Mouse (Mus musculus) spleen, postnatal 36 days (tissue): ENCODE data around the gene S1pr5.
"Not testable (repeated sequence)": the region's sequence is repeated elsewhere in the genome, so short reads cannot be mapped to it uniquely, and the experiment has no call there.

Source experiments
- DNase-seq, 2 experiments: peaks; one replicate each; pipeline ENCODE4 v3.0.0; 2022; ENCODE audit warnings: low spot score in 2 of 2, mixed read lengths in 1 of 2

Gene S1pr5

GRCm38 (mm10) chr9:21238004-21238732, 10.1 kb downstream of the S1pr5 start:
- DNase-seq: peak in 1 of 2 experiments; percentile 27

DNA sequence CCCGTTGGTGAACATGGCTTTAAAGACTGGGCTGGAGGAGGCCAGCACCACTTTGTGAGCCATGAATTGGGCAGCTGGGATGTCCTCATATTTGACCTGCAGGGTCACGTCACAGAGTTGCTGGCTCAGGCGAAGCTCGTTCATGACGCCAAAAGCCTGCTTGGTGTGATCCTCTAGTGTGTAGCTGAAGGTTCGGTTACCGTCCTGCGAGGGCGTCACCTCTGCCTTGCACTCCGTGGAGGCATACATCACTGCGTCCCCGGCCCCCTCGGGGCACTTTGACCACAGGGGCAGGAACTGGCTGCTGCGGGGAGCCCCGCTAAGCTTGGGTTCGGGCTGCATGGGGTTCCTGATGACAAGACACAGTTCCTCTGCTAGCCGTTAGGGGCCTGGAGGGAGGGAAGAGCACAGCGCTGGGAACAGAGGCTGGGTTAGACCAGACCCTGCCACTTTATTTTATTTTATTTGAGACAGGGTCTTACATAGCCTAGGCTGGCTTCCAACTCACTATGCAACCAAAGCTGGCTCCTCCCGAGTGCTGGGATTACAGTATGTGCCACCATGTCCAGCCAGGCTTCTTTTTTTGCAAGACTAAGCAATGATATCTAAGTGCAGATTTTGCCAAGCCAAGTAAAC, 10.8 kb downstream of the S1pr5 start:
- peak; percentile 78 to 79 for DNase-seq

GRCm38 (mm10) chr9:21236991-21237367, 11.3 kb downstream of the S1pr5 start:
- peak in 1 of 2 experiments; percentile 35 for DNase-seq

DNA sequence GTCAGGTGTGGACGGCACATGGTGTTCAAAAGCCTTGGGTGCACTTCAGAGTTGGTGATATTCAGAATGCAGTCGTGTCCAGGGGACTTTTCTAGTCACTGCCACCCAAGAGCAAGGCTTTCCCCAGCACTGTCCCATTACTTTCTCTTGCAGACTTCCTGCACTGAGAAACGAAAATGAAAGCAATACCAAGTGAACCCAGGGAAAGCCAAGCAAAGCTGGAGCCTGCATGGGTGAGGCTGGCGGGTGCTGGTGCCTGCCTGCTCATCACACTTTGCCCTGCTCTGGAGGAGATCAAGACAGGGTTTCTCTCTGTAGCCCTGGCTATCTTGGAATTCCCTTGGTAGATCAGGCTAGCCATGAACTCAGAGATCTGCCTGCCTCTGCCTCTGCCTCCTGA, 12.9 kb downstream of the S1pr5 start:
- peak; percentile 50 to 51 for DNase-seq

- no peak for DNase-seq
These were observed 14.4 kb downstream of the S1pr5 start for GRCm38 (mm10) chr9:21233805-21234204.

- no peak for DNase-seq
These were observed 14.9 kb downstream of the S1pr5 start for GRCm38 (mm10) chr9:21233366-21233765.

DNA sequence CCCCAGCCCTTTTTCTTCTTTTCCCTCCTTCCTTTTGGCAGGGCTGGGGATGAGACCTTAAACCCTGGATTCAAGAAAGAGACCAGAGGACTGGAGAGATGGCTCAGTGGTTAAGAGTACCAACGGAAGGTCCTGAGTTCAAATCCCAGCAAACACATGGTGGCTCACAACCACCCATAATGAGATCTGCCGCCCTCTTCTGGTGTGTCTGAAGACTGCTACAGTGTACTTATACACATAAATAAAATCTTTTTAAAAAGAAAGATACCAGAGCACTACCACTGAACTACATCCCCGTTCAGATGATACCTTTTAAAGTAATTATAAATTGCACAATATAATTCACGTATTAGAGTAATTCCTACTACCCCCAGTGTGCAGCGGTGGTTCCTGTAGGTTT, 15.4 kb downstream of the S1pr5 start:
- DNase-seq: no peak

DNA sequence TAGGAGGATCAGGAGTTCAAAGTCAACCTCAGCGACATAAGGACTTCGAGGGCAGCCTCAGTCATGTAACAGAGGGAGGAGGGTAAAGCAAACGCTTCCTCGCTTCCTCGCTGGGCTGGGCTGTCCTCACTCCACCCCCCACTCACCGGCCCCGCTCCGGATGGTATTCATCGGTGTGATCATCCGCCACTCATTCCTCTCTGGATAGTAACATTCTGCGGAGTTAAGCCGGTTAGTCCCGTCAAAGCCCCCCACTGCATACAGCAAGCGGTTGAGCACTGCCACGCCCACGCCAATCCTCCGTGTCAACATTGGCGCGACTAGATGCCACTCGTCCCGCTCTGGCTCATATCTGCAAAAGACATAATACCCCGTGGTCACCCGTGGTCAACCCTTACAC, 16.7 kb downstream of the S1pr5 start:
- no peak for DNase-seq

DNA sequence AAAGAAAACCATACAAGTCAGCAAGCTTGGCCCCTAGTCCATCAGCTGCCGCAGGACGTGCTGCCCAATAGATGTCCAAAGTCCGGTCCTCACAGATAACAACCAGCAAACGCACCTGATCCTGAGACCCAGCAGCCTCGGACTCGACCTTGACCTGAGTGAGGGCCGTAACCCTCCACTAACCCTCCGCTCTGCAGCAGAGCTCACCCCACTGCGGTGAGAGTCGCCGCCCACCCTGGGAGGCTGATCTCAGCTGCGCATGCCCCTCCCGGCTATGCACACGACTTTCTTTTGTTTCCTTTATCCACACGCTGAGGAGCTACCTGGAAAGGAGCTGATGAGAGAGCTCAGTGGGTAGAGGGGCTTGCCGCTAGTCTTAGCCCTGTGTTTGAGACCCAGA, 20.9 kb downstream of the S1pr5 start:
- no peak for DNase-seq

- no peak for DNase-seq
These were observed 22.9 kb downstream of the S1pr5 start for GRCm38 (mm10) chr9:21225415-21225758.

DNA sequence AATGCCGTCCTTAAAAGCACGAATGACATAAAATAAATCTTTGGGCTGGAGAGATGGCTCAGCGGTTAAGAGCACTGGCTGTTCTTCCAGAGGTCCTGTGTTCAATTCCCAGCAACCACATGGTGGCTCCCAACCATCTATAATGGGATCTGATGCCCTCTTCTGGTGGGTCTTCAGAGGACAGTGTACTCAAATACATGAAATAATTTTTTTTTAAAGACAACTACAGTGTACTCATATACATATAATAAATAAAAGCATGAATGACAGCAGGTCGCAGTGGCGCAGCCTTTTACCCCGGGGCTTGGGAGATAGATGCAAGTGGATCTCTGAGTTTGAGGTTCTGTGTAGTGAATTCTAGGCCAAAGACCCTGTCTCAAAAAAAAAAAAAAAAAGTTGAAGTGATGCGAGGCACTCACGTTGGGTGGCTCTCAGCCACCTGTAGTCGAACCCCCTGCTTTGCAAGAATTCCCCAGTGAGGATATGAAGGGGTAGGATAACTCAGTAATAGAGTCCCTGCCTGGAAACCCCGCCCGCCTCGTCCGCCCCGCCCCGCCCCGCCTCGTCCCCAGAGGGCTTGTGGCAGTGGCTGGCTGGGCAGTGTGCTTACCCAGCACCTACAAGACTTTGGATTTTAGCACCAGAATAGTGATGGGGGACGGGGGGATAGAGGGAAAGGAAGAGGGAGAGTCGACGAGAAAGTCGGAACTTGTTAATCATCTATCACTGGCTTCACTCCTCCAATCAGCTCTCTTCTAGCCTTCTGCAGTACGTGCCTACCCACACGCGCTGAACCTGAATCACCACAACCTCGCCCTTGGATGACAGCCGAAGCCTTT, 23.4 kb downstream of the S1pr5 start:
- DNase-seq: peak; percentile 40 to 47

GRCm38 (mm10) chr9:21223906-21224305, 24.3 kb downstream of the S1pr5 start:
- no peak for DNase-seq

- not testable (repeated sequence) for DNase-seq
These were observed 24.8 kb downstream of the S1pr5 start for GRCm38 (mm10) chr9:21223490-21223889.

DNA sequence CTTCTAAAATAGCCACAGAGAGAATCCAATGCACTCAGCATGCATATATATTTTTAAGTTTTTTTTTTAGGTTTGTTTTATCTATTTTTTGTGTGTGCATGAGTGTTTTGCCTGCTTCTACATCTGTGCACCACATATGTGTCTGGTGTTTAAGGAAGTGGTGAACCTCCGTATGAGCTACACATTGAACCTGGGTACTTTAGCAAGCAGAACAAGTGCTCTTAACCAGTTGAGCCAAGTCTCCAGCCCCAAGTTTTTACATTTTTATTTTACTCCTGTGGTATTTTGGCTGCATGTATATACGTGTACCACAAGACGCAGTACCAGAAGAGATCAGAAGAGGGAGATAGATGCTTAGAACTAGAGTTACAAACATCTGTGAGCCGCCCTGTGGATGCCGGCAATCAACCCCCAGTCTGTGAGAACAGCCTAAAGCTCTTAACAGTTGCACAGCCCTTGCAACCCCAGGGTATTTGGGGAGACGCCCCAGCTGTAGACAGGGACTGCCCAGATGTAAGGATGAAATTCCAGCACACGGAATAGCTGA, 26.8 kb downstream of the S1pr5 start:
- peak; percentile 63 to 80 for DNase-seq

DNA sequence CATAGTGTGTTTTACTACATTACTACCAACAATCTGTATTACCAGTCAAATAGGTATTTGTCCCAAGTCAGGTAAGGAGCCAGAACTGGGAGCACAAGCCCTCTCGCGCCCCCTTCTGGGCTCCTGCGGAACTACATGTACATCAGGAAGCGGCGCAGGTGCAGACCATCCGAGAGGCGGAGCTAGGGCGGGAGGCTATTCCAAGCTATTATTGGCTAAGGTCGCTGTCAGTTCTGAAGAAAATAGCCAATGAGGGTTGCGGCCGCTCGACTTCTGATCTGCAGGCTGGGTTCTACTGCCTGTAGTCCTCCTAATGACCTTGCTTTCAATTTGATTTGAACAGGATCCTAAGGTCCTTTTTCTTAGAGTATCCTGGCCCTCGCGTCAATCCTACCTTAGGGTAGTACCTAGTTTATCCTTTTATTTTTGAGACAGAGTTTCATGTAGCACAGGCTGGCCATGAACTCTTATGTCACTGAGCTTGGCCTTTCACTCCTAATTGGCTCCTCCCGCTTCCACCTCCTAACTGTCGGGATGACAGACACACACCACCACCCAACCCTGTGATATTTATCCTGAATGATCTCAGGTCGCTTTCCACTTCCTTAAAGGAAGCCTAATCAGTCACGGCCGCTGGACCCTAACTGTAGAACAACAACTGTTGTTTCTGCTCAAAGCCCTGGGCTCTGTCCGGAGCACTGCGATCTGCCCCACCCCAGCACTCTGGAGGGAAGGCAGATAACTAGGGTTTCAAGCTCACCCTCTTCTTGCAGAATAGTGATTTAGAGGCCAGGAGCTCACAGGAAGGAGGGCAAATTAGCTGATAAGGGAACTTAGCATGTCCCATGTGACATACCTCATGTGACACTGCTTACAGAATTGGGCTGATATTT, 27.5 kb downstream of the S1pr5 start:
- peak; percentile 93 to 95 for DNase-seq

DNA sequence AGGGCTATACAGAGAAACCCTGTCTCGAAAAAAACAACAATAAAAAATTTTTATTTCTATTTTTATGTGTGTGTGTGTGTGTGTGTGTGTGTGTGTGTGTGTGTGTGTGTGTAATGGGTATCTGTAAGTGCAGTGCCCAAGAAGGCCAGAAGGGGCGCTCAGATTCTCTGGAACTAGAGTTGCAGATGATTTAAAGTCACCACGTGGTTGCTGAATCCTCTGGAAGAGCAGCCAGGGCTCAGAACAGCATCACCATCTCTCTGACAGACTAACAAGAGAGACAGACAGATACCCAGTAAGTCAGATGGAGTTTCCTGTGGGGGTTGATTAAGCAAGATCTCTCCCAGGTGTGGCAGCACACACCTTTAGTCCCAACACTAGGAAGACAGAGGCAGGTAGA, 28.4 kb downstream of the S1pr5 start:
- DNase-seq: no peak

GRCm38 (mm10) chr9:21216050-21216841, 32.0 kb downstream of the S1pr5 start:
- DNase-seq: no peak

- DNase-seq: no peak
These were observed 34.5 kb downstream of the S1pr5 start for GRCm38 (mm10) chr9:21213617-21214190.

- DNase-seq: no peak
These were observed 36.6 kb downstream of the S1pr5 start for GRCm38 (mm10) chr9:21211624-21212023.

DNA sequence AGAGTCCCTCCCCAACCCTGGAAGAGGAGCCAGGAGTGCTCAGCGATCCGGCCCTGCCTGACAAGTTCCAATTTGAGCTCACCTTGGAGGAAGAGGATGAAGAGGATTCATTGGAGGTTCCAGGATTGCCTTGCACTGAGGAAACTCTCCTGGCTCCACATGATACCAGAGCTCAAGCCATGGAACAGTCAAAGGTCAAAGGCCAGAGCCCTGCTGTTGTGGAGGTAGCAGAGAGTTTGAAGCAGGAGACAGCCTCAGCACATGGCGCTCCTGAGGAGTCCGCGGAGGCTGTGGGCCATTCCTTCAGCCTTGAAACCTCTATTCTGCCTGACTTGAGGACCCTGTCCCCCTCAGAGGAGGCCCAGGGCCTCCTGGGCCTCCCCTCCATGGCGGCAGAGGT, 37.4 kb downstream of the S1pr5 start:
- no peak for DNase-seq
